Mouse (Mus musculus): Measurements from ENCODE around the gene Slc23a4. TPM values are rescaled to one million over a fixed set of nuclear protein-coding genes. Genes with fewer than 3 reads are reported as not detected.

Slc23a4 gene
- total RNA-seq, 2 experiments from 2014 or later: 0.45 to 0.83 TPM

DNA sequence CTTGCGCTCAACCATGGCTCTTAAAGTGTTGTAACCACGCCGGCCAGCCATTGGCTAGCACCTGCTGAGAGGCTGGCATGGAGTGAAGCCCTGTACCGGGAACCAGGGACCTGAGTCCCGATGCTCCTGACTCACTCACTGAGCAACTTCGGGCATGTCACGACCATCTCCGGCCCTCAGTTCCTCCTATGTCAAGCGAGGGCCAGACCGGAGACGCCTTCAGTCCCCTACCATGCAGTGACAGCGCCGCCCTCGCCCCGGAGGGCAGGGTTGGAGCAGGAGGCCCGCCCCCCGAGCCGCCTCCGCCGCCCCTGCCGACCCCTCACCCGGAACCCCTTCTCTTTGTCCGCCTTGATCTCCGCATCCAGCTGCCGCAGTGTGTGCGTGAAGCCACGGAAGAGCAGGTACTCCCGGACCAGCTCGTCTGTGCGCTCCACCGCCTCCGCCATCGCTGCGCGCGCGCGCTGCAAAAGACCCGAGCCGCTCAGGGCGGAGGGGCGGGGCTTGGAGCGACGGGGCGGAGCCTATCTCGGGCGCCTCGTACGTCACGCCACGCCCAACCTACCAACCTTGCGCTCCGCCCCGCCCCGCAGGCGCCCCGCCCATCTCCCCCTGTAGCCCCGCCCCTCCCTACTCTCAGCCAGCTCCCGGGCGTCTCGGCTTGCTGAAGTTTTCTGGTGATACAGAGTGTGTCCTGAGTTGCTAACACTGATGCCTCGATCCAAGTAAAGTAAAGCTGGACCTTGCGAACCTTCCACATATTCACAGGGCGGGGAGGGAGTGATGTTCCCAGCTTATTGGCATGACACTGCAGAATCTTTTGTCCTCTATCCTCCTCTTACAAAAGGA, 77.6 kb downstream of the Slc23a4 start, which contains the start of gene Wdr91:
TSS of gene Wdr91 (minus strand) at position 506 of the 849 bp plus-strand sequence.
- peak; percentile 97 for DNase-seq

- DNase-seq: no peak
Measured at GRCm38 (mm10) chr6:34909631-34910345, 78.4 kb downstream of the Slc23a4 start.

DNA sequence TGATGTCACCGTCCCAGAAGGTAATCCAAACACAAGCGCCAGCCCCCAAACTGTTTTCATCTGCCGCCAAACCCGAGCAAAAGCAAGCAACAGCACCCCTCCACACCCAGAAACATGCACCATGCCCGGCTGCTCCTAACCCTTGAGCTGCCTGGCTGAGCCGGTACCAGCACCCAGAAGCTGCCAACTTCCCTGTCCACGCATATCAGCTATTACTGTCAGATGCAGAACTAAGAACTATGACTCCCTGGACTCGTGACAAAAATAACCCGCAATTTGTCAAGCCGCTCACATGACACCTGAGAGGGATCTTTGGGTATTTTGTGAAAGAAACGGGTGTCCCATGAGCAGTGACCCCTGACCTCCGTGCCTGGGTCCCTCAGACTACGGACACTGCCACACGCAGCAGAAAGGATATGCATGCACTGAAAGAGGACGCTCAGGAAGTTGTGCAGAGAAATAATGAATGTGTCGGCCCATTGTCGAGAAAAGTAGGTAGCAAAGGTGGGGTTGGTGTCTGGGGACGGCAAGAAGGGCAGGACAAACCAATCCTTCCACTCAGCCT, 80.4 kb downstream of the Slc23a4 start:
- no peak for DNase-seq

DNA sequence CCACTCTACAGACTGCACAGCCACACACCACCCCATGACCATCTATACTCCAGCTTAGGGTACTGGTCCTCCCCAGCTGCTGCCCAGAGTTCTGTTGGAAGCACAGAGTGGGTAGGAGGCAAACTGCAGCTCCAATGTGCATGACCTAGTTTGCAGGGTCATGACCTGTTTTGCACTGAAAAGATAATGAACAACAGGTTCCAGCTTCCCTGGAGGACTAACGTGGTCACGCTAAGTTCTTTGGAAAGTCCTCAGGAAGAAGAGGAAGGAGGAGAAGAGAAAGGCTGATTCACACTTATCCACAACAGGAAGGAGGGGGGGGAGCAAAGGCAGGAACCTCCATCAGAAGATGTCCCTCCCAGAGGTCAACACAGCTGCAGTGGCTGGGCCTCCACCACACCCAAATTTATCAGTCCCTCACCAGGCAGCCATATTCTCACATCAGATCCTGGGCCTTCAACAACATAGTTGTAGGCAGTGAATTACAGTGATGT, 81.0 kb downstream of the Slc23a4 start:
- no peak for DNase-seq

GRCm38 (mm10) chr6:34906661-34907060, 81.5 kb downstream of the Slc23a4 start:
- DNase-seq: no peak

DNA sequence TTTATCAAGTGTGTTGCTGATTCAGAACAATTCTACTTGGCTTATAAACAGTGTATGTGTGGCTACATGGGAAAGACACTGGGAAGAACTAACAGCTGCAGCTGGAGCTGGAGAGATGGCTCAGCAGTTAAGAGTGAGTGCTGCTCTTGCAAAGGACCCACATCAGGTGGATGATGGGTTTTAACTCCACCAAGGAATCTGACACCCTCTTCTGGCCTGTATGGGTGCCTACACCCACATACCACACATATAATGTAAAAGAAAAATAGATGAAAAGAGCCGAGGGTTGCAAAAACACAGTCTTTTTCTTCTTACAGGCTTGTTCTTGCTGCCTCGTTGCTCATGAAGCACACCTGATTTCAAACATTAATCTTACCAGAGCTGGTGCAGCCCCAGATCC, 82.1 kb downstream of the Slc23a4 start:
- DNase-seq: no peak

GRCm38 (mm10) chr6:34904361-34904760, 83.8 kb downstream of the Slc23a4 start:
- no peak for DNase-seq

DNA sequence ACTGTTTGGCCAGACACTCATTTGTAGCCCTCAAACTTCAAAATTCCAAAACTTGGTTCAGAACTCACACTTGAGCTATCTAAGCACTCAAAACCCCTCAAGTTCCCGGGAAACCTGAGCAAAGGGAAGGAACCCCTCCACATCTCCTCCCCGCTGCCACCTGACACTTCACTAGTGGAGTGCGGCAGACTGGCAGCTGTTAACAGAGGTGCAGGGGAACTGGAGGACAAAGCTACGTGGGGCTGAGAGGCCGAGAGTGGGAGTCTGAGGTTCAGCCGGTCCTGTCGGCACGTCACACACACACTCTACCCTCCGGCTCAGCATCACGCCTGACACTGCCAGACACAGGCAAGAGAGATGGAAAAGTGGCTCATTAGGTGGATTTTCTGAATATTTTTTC, 84.4 kb downstream of the Slc23a4 start:
- no peak for DNase-seq

- no peak for DNase-seq
Measured at GRCm38 (mm10) chr6:34903441-34903840, 84.8 kb downstream of the Slc23a4 start.

GRCm38 (mm10) chr6:34902578-34902977, 85.6 kb downstream of the Slc23a4 start:
- DNase-seq: no peak

DNA sequence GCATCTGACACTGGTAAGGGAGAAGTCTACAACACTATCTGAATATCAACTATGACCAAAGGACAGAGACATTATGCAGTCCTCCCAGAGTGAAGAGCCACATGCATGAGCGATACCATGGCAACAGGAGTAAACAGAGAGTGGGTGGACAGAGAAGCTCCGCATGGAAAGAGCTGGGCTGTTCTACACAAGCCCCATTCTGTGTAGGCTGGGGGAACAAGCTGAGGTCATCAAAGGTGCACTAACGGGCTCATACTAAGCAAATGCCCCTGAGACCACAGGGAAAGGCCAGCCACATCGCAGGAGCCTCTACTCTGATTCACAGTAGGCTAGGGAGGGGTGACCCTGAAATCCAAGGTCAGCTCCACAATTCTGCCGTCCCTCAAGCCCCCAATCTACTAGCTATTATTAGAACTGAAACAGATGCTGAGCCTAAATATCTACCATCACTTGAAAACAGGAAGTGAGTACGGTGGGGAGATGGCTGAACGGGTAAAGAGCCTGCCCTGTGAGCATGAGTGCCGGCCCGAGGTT, 86.2 kb downstream of the Slc23a4 start:
- no peak for DNase-seq

- DNase-seq: no peak
Measured at GRCm38 (mm10) chr6:34900990-34901389, 87.2 kb downstream of the Slc23a4 start.

GRCm38 (mm10) chr6:34899127-34899526, 89.1 kb downstream of the Slc23a4 start:
- DNase-seq: no peak

GRCm38 (mm10) chr6:34896168-34896780, 91.9 kb downstream of the Slc23a4 start:
- no peak for DNase-seq

DNA sequence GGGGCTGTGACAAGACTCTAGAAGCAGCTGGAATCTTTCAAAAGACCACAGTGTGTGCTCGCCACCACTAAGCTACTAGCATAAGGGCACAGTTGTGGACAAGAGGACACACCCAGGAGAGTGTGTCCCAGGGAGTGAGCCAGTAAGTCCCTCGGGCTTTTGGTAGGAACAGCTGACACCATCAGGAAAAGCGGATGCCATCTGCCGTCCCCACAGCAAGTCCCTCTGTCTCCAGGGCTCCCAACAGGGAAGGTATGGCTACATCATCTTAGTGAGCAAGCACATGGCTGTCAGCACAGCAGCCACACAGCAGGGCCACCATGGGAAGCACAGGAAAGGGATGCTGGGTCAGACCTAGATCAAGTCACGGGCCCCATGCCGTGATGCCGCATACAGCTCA, 92.6 kb downstream of the Slc23a4 start:
- DNase-seq: no peak

Other genes starting within 250 kb of the Slc23a4 start
- gene Agbl3, start 208.0 kb downstream of the Slc23a4 start, total RNA-seq (2021): 1 to 10 TPM; 6.9 to 7.5 TPM
- 10 to 100 TPM in 1 of 2 experiments, 1 to 10 TPM in 1; 4.6 to 10.6 TPM for gene Tmem140, start 125.3 kb downstream of the Slc23a4 start, total RNA-seq (2021)
- gene Cyren, start 110.3 kb downstream of the Slc23a4 start, total RNA-seq (2021): 1 to 10 TPM; 5.5 to 6.7 TPM
- 10 to 100 TPM; 19.1 to 22.7 TPM for gene Wdr91, start 77.5 kb downstream of the Slc23a4 start, total RNA-seq (2021)
- not detected for gene Stra8, start 68.2 kb downstream of the Slc23a4 start, total RNA-seq (2021)
- gene Cnot4, start 145.3 kb upstream of the Slc23a4 start, total RNA-seq (2021): 10 to 100 TPM; 22.2 to 24.7 TPM
- gene Nup205, start 189.0 kb upstream of the Slc23a4 start, total RNA-seq (2021): 10 to 100 TPM; 44.6 to 47.8 TPM